Mouse (Mus musculus) kidney, embryonic 14.5 days (tissue): ENCODE data around the gene Olfr266. TPM values are rescaled to one million over a fixed set of nuclear protein-coding genes. Genes with fewer than 3 reads are reported as not detected.

Source experiments
- ATAC-seq: fragments of 200-750 bp; cut with Nextera tagmentation; 2 replicates; pipeline ENCODE4 v1.8.0; 2017; ENCODE audit warnings: moderate number of reproducible peaks, mild to moderate bottlenecking, moderate TSS enrichment, moderate library complexity; ENCODE audit not compliant: low FRiP score, low TSS enrichment
- H3K27ac ChIP-seq: fragments of 300-500 bp; sonication (generic); 2 replicates; pipeline ENCODE4 v1.5.1; 2014; ENCODE audit warnings: low read depth, mild to moderate bottlenecking, low read length, moderate library complexity, mixed read lengths
- H3K27me3 ChIP-seq: fragments of 300-500 bp; sonication (generic); 2 replicates; pipeline ENCODE4 v1.6.1; 2014; ENCODE audit warnings: mild to moderate bottlenecking, low read length; ENCODE audit not compliant: control insufficient read depth, insufficient read depth
- H3K36me3 ChIP-seq: fragments of 300-500 bp; sonication (generic); 2 replicates; pipeline ENCODE4 v1.6.1; 2014; ENCODE audit warnings: low read length, mixed read lengths; ENCODE audit not compliant: control insufficient read depth, insufficient read depth
- H3K4me1 ChIP-seq: fragments of 300-500 bp; sonication (generic); 2 replicates; pipeline ENCODE4 v1.6.1; 2014; ENCODE audit warnings: low read length, mixed read lengths; ENCODE audit not compliant: control insufficient read depth, insufficient read depth
- H3K4me2 ChIP-seq: fragments of 300-500 bp; sonication (generic); replicated peaks from 2 replicates; pipeline ENCODE4 v1.6.1; 2014; ENCODE audit warnings: low read depth, mild to moderate bottlenecking, low read length
- H3K4me3 ChIP-seq: fragments of 300-500 bp; sonication (generic); 2 replicates; pipeline ENCODE4 v1.5.1; 2014; ENCODE audit warnings: mild to moderate bottlenecking, low read length
- H3K9ac ChIP-seq: fragments of 300-500 bp; sonication (generic); 2 replicates; pipeline ENCODE4 v1.6.1; 2014; ENCODE audit warnings: low read depth, mild to moderate bottlenecking, low read length, moderate library complexity
- H3K9me3 ChIP-seq: fragments of 300-500 bp; sonication (generic); 2 replicates; pipeline ENCODE4 v1.6.1; 2016; ENCODE audit warnings: low read length; ENCODE audit not compliant: control insufficient read depth
- WGBS: fragments of 180-500 bp; shearing (Covaris S2); extraction: QIAGEN DNeasy Blood & Tissue Kit; methylation state at CpG from one replicate; pipeline ENCODE4 v1.1.7; 2014; 5-methylcytosine and 5-hydroxymethylcytosine counted together
- polyA plus RNA-seq: library from polyadenylated mRNA; unstranded; fragments of >200 nt; fragmentation: Nextera tagmentation; extraction: Ambion mirVana; gene quantifications from 2 replicates; pipeline ENCODE4 v1.2.1, GENCODE M21; 2014

Gene Olfr266
- polyA plus RNA-seq = not detected in 2 replicates

- no peak for ATAC-seq
- no peak within 1 kb of the TSS for H3K4me2 ChIP-seq
These were observed at the start of gene Olfr266 for GRCm38 (mm10) chr3:106826187-106826586. TSS of gene Olfr266 (minus strand) at chr3:106826287.

GRCm38 (mm10) chr3:106875626-106876025 is 49.5 kb upstream of the Olfr266 start:
- no peak overlapping the region for H3K4me3 ChIP-seq
- no peak overlapping the region for H3K4me2 ChIP-seq
- 85% methylated on average over 1 of the region's 1 CpGs for WGBS

More at GRCm38 (mm10) chr3:106826187-106826586, at the start of gene Olfr266:
- Histone ChIP-seq H3K9me3 (no peaks in the 10 kb centered on the region), H3K9ac (no peak within 1 kb of the TSS), H3K4me1 (no peaks in the 10 kb centered on the region), H3K27ac (no peak within 1 kb of the TSS), H3K36me3 (no peaks in the 10 kb centered on the region), H3K4me3 (no peak within 1 kb of the TSS), H3K27me3 (no peaks in the 10 kb centered on the region)
- WGBS = 83% methylated on average over 1 of the region's 1 CpGs

GRCm38 (mm10) chr3:106872893-106873292 is 46.8 kb upstream of the Olfr266 start:
- no peaks in the 10 kb centered on the region for H3K36me3 ChIP-seq
- no peak overlapping the region for H3K4me3 ChIP-seq
- no peaks in the 10 kb centered on the region for H3K9me3 ChIP-seq
- H3K27ac ChIP-seq = no peak overlapping the region
- H3K4me1 ChIP-seq = no peaks in the 10 kb centered on the region
- ATAC-seq = no peak
- H3K27me3 ChIP-seq = no peaks in the 10 kb centered on the region
- H3K9ac ChIP-seq = no peak overlapping the region
- no peak overlapping the region for H3K4me2 ChIP-seq

More at GRCm38 (mm10) chr3:106875626-106876025, 49.5 kb upstream of the Olfr266 start:
- Histone ChIP-seq H3K9ac (no peak overlapping the region), H3K27me3 (no peaks in the 10 kb centered on the region), H3K4me1 (no peaks in the 10 kb centered on the region), H3K36me3 (no peaks in the 10 kb centered on the region), H3K9me3 (no peaks in the 10 kb centered on the region), H3K27ac (no peak overlapping the region)
- ATAC-seq = no peak

GRCm38 (mm10) chr3:106832107-106832506 is 6.0 kb upstream of the Olfr266 start:
- peaks cover 7% of the 10 kb centered on the region; the same call in 1 of the 2 replicates for H3K9me3 ChIP-seq
- ATAC-seq = no peak
- H3K36me3 ChIP-seq = no peaks in the 10 kb centered on the region
- WGBS = 85% methylated on average over 1 of the region's 1 CpGs
- no peak overlapping the region for H3K4me3 ChIP-seq
- no peak overlapping the region for H3K27ac ChIP-seq
- H3K27me3 ChIP-seq = no peaks in the 10 kb centered on the region
- H3K4me2 ChIP-seq = no peak overlapping the region
- H3K9ac ChIP-seq = no peak overlapping the region
- H3K4me1 ChIP-seq = no peaks in the 10 kb centered on the region

GRCm38 (mm10) chr3:106817676-106818075 is 8.4 kb downstream of the Olfr266 start:
- no peaks in the 10 kb centered on the region for H3K4me1 ChIP-seq
- no peak overlapping the region for H3K4me3 ChIP-seq
- H3K9ac ChIP-seq = no peak overlapping the region
- H3K4me2 ChIP-seq = no peak overlapping the region
- H3K27me3 ChIP-seq = no peaks in the 10 kb centered on the region
- no peaks in the 10 kb centered on the region for H3K9me3 ChIP-seq
- H3K27ac ChIP-seq = no peak overlapping the region
- H3K36me3 ChIP-seq = no peaks in the 10 kb centered on the region
- 75% methylated on average over 2 of the region's 2 CpGs for WGBS
- ATAC-seq = no peak

- Histone ChIP-seq H3K36me3 (no peaks in the 10 kb centered on the region), H3K9me3 (no peaks in the 10 kb centered on the region), H3K9ac (no peak overlapping the region), H3K27me3 (no peaks in the 10 kb centered on the region), H3K27ac (no peak overlapping the region), H3K4me1 (no peaks in the 10 kb centered on the region), H3K4me3 (no peak overlapping the region), H3K4me2 (no peak overlapping the region)
- ATAC-seq = no peak
- WGBS = 64% methylated on average over 2 of the region's 2 CpGs
These were observed 17.0 kb downstream of the Olfr266 start for GRCm38 (mm10) chr3:106808972-106809695.

- Histone ChIP-seq H3K27ac (no peak overlapping the region), H3K9ac (no peak overlapping the region), H3K4me1 (no peaks in the 10 kb centered on the region), H3K36me3 (no peaks in the 10 kb centered on the region), H3K27me3 (no peaks in the 10 kb centered on the region), H3K4me2 (no peak overlapping the region), H3K4me3 (no peak overlapping the region), H3K9me3 (no peaks in the 10 kb centered on the region)
- no peak for ATAC-seq
These were observed 28.0 kb downstream of the Olfr266 start for GRCm38 (mm10) chr3:106798079-106798478.

- H3K4me2 ChIP-seq = no peak within 1 kb of the TSS
- no peaks in the 10 kb centered on the region for H3K9me3 ChIP-seq
- no peak within 1 kb of the TSS for H3K4me3 ChIP-seq
- no peaks in the 10 kb centered on the region for H3K36me3 ChIP-seq
- H3K4me1 ChIP-seq = no peaks in the 10 kb centered on the region
- ATAC-seq = no peak
- 73% methylated on average over 2 of the region's 2 CpGs for WGBS
- H3K9ac ChIP-seq = no peak within 1 kb of the TSS
- H3K27ac ChIP-seq = no peak within 1 kb of the TSS
- H3K27me3 ChIP-seq = no peaks in the 10 kb centered on the region
These were observed 36.2 kb downstream of the Olfr266 start, which contains the start of gene Cd53 for GRCm38 (mm10) chr3:106789930-106790329. TSS of gene Cd53 (minus strand) at chr3:106790149.

GRCm38 (mm10) chr3:106788440-106788887 is 37.6 kb downstream of the Olfr266 start:
- no peaks in the 10 kb centered on the region for H3K9me3 ChIP-seq
- H3K4me3 ChIP-seq = no peak overlapping the region
- no peaks in the 10 kb centered on the region for H3K4me1 ChIP-seq
- no peaks in the 10 kb centered on the region for H3K36me3 ChIP-seq
- ATAC-seq = no peak
- no peak overlapping the region for H3K9ac ChIP-seq
- no peak overlapping the region for H3K4me2 ChIP-seq
- no peak overlapping the region for H3K27ac ChIP-seq
- no peaks in the 10 kb centered on the region for H3K27me3 ChIP-seq
- WGBS = 53% methylated on average over 2 of the region's 2 CpGs
